ENCODE assay signal across 1 mouse cellular context in the genomic region with DNA sequence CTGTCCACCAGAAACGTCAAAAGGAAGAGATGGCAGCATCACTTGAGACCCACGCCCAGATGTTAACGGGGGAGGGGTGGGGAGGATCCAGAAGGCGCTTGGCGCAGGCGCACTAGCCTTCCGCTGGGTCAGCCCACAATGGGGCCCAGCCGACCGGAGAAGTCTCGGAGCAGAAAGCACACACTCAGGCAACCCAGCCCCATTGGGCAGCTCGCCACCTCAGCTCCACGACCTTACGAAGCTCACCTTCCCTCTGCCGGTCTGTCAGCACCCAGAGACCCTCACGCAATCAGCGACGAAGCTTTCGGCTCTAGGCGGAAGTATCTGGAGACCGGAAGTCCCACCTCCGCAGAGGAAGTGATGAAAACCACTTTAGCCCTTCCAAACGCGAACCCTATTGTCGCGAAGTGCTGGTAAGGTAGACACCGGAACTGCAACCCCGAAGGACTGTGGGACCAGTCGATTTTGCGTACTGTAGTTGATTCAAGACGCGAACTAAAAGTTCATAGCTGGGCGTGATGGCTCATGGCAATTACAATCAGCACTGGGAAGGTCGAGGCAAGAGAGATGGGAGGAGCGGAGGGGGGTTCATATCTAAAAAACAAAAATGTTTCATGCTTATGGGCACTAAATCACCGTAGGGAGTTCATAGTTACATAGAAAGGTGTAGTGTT.
TF ChIP-seq lines count a peak whose summit lies in the region.

A gene (minus strand): TSS at position 347 of the 674 bp plus-strand sequence.

TF ChIP-seq in CH12.LX, 34 proteins besides CTCF, POLR2A, EP300 and RAD21 (continued from another document):
- TF ChIP-seq MEF2A (IDR thresholded peaks at IDR 0.05; ENCODE audit: borderline replicate concordance, low read depth, low read length) (peak; percentile 23; the same call in 1 of the 2 replicates), ELF1 (IDR thresholded peaks at IDR 0.05; ENCODE audit: low read depth, low read length) (peak; percentile 94), POLR2AphosphoS2 (IDR thresholded peaks at IDR 0.05; ENCODE audit: low read depth, low read length) (peak; percentile 86; the same call in 1 of the 2 replicates), MAZ (IDR thresholded peaks at IDR 0.05; ENCODE audit: low read depth, low read length) (no peak), TBP (conservative IDR thresholded peaks at IDR 0.05; ENCODE audit: low read depth, low read length) (peak; percentile 82), SIN3A (IDR thresholded peaks at IDR 0.05; ENCODE audit: low read length) (peak; percentile 86), MAX (IDR thresholded peaks at IDR 0.05; ENCODE audit: low read length) (peak; percentile 28; the same call in 1 of the 2 replicates), GABPA (IDR thresholded peaks at IDR 0.05; ENCODE audit: insufficient replicate concordance, low read depth, low read length) (no peak), ZMIZ1 (IDR thresholded peaks at IDR 0.05; ENCODE audit: low read depth, low read length) (peak; percentile 74; the same call in 1 of the 2 replicates), KAT2A (IDR thresholded peaks at IDR 0.05; ENCODE audit: insufficient replicate concordance, low read length) (peak; percentile 79; the same call in 1 of the 2 replicates), CHD1 (IDR thresholded peaks at IDR 0.05; ENCODE audit: low read depth, low read length) (no peak), BHLHE40 (IDR thresholded peaks at IDR 0.05; ENCODE audit: low read depth, low read length) (no peak), JUN (IDR thresholded peaks at IDR 0.05; ENCODE audit: insufficient read depth, low read depth, low read length) (no peak), E2F4 (IDR thresholded peaks at IDR 0.05; ENCODE audit: insufficient replicate concordance, low read depth, low read length) (0 out of 2 replicates have a peak, but pooled peaks have one; percentile 32), ZNF384 (IDR thresholded peaks at IDR 0.05; ENCODE audit: low read depth, low read length) (no peak), IRF4 (IDR thresholded peaks at IDR 0.05; ENCODE audit: low read depth, low read length) (peak; percentile 5; the same call in 1 of the 2 replicates), CHD2 (IDR thresholded peaks at IDR 0.05; ENCODE audit: low read length) (peak; percentile 63), ETS1 (conservative IDR thresholded peaks at IDR 0.05; ENCODE audit: low read depth, low read length) (no peak), ZC3H11A (IDR thresholded peaks at IDR 0.05; ENCODE audit: low read depth, low read length) (no peak), SMC3 (IDR thresholded peaks at IDR 0.05; ENCODE audit: low read depth, low read length) (no peak), MYC (IDR thresholded peaks at IDR 0.05; ENCODE audit: low read depth, low read length) (peak; percentile 57; the same call in 1 of the 2 replicates), MXI1 (IDR thresholded peaks at IDR 0.05; ENCODE audit: low read depth, low read length) (peak; percentile 30; the same call in 1 of the 2 replicates), NRF1 (IDR thresholded peaks at IDR 0.05; ENCODE audit: low read depth, low read length) (peak; percentile 86), PAX5 (IDR thresholded peaks at IDR 0.05; ENCODE audit: low read length) (no peak), ZKSCAN1 (IDR thresholded peaks at IDR 0.05; ENCODE audit: borderline replicate concordance, low read depth, low read length) (no peak), RCOR1 (conservative IDR thresholded peaks at IDR 0.05; ENCODE audit: low read depth, low read length) (0 out of 2 replicates have a peak, but pooled peaks have one; percentile 9)
TF ChIP-seq in CH12.LX: peak in this region for 18.
